Mouse (Mus musculus): ENCODE data around the gene Amer2. TPM values are rescaled to one million over a fixed set of nuclear protein-coding genes. Genes with fewer than 3 reads are reported as not detected.

The Amer2 gene
- polyA plus RNA-seq, 1 experiment from 2014 or later = 1.7 TPM

- H3K9me3 ChIP-seq = no peaks in the 10 kb centered on the region
- H3K27me3 ChIP-seq (ENCODE audit: insufficient read depth, poor library complexity, severe bottlenecking) = peaks cover 65% of the 10 kb centered on the region
- DNase-seq (ENCODE audit: low spot score) = no peak
- WGBS = under 1% methylated on average over 76 of the region's 77 CpGs
- H3K27ac ChIP-seq = peak overlapping the region; percentile 82
- H3K4me3 ChIP-seq = peak overlapping the region; percentile 69
- H3K36me3 ChIP-seq = no peaks in the 10 kb centered on the region
- H3K4me1 ChIP-seq = peaks cover 19% of the 10 kb centered on the region
Measured at GRCm38 (mm10) chr14:60378566-60379322, 5.7 kb downstream of the Amer2 start.

- H3K36me3 ChIP-seq = no peaks in the 10 kb centered on the region
- H3K27me3 ChIP-seq (ENCODE audit: insufficient read depth, poor library complexity, severe bottlenecking) = peaks cover 59% of the 10 kb centered on the region
- no peaks in the 10 kb centered on the region for H3K9me3 ChIP-seq
- no peak overlapping the region for H3K27ac ChIP-seq
- no peak for DNase-seq (ENCODE audit: low spot score)
- peak overlapping the region; percentile 69 for H3K4me3 ChIP-seq
- 46% methylated on average over 20 of the region's 20 CpGs for WGBS
- H3K4me1 ChIP-seq = peaks cover 19% of the 10 kb centered on the region
Measured at GRCm38 (mm10) chr14:60379323-60379957, 6.4 kb downstream of the Amer2 start.

GRCm38 (mm10) chr14:60379958-60380330 lies 6.9 kb downstream of the Amer2 start:
- Histone ChIP-seq H3K27me3 (ENCODE audit: insufficient read depth, poor library complexity, severe bottlenecking) (peaks cover 55% of the 10 kb centered on the region), H3K4me3 (no peak overlapping the region), H3K9me3 (no peaks in the 10 kb centered on the region), H3K27ac (no peak overlapping the region), H3K36me3 (no peaks in the 10 kb centered on the region), H3K4me1 (peaks cover 19% of the 10 kb centered on the region)
- 85% methylated on average over 8 of the region's 8 CpGs for WGBS
- DNase-seq (ENCODE audit: low spot score) = no peak

GRCm38 (mm10) chr14:60381671-60382070 lies 8.6 kb downstream of the Amer2 start:
- Histone ChIP-seq H3K27me3 (ENCODE audit: insufficient read depth, poor library complexity, severe bottlenecking) (peaks cover 40% of the 10 kb centered on the region), H3K4me3 (no peak overlapping the region), H3K27ac (no peak overlapping the region), H3K4me1 (peaks cover 19% of the 10 kb centered on the region), H3K36me3 (no peaks in the 10 kb centered on the region), H3K9me3 (no peaks in the 10 kb centered on the region)
- DNase-seq (ENCODE audit: low spot score) = no peak
- 75% methylated on average over 4 of the region's 4 CpGs for WGBS

GRCm38 (mm10) chr14:60383816-60384215 lies 10.8 kb downstream of the Amer2 start:
- Histone ChIP-seq H3K27ac (no peak overlapping the region), H3K36me3 (no peaks in the 10 kb centered on the region), H3K9me3 (no peaks in the 10 kb centered on the region), H3K4me3 (no peak overlapping the region), H3K4me1 (peaks cover 5% of the 10 kb centered on the region), H3K27me3 (ENCODE audit: insufficient read depth, poor library complexity, severe bottlenecking) (peaks cover 19% of the 10 kb centered on the region)
- WGBS = 84% methylated on average over 7 of the region's 7 CpGs
- DNase-seq (ENCODE audit: low spot score) = no peak

- Histone ChIP-seq H3K9me3 (no peaks in the 10 kb centered on the region), H3K4me1 (peaks cover 1% of the 10 kb centered on the region; the same call in 1 of the 2 replicates), H3K36me3 (no peaks in the 10 kb centered on the region), H3K4me3 (no peak overlapping the region), H3K27me3 (ENCODE audit: insufficient read depth, poor library complexity, severe bottlenecking) (peaks cover 14% of the 10 kb centered on the region), H3K27ac (no peak overlapping the region)
- no peak for DNase-seq (ENCODE audit: low spot score)
- WGBS = 86% methylated on average over 7 of the region's 7 CpGs
Measured at GRCm38 (mm10) chr14:60384269-60384668, 11.2 kb downstream of the Amer2 start.

GRCm38 (mm10) chr14:60385079-60385643 lies 12.1 kb downstream of the Amer2 start:
- Histone ChIP-seq H3K36me3 (no peaks in the 10 kb centered on the region), H3K27ac (no peak overlapping the region), H3K4me3 (no peak overlapping the region), H3K27me3 (ENCODE audit: insufficient read depth, poor library complexity, severe bottlenecking) (peaks cover 6% of the 10 kb centered on the region), H3K9me3 (no peaks in the 10 kb centered on the region), H3K4me1 (no peaks in the 10 kb centered on the region)
- DNase-seq (ENCODE audit: low spot score) = no peak
- 48% methylated on average over 6 of the region's 6 CpGs for WGBS

GRCm38 (mm10) chr14:60386591-60387501 lies 13.8 kb downstream of the Amer2 start:
- Histone ChIP-seq H3K36me3 (no peaks in the 10 kb centered on the region), H3K9me3 (no peaks in the 10 kb centered on the region)
- WGBS = 77% methylated on average over 6 of the region's 6 CpGs

GRCm38 (mm10) chr14:60388332-60388731 lies 15.3 kb downstream of the Amer2 start:
- H3K27ac ChIP-seq = no peak overlapping the region
- WGBS = 79% methylated on average over 2 of the region's 2 CpGs
- no peaks in the 10 kb centered on the region for H3K36me3 ChIP-seq
- no peak overlapping the region for H3K4me3 ChIP-seq
- no peaks in the 10 kb centered on the region; the same call in 1 of the 2 replicates for H3K27me3 ChIP-seq (ENCODE audit: insufficient read depth, poor library complexity, severe bottlenecking)
- no peak for DNase-seq (ENCODE audit: low spot score)
- no peaks in the 10 kb centered on the region for H3K9me3 ChIP-seq
- H3K4me1 ChIP-seq = peaks cover 8% of the 10 kb centered on the region

More at GRCm38 (mm10) chr14:60386591-60387501, 13.8 kb downstream of the Amer2 start:
- Histone ChIP-seq H3K4me1 (0 out of 2 replicates have a peak, but pooled peaks cover under 1% of the 10 kb centered on the region), H3K4me3 (no peak overlapping the region), H3K27me3 (ENCODE audit: insufficient read depth, poor library complexity, severe bottlenecking) (no peaks in the 10 kb centered on the region; the same call in 1 of the 2 replicates), H3K27ac (no peak overlapping the region)
- DNase-seq (ENCODE audit: low spot score) = no peak

- Histone ChIP-seq H3K27me3 (ENCODE audit: insufficient read depth, poor library complexity, severe bottlenecking) (no peaks in the 10 kb centered on the region), H3K9me3 (no peaks in the 10 kb centered on the region), H3K27ac (no peak overlapping the region), H3K4me1 (peaks cover 8% of the 10 kb centered on the region), H3K4me3 (no peak overlapping the region), H3K36me3 (no peaks in the 10 kb centered on the region)
- DNase-seq (ENCODE audit: low spot score) = no peak
- 58% methylated on average over 2 of the region's 2 CpGs for WGBS
Measured at GRCm38 (mm10) chr14:60392202-60392601, 19.1 kb downstream of the Amer2 start.

- H3K27me3 ChIP-seq (ENCODE audit: insufficient read depth, poor library complexity, severe bottlenecking) = no peaks in the 10 kb centered on the region
- no peaks in the 10 kb centered on the region for H3K36me3 ChIP-seq
- no peak for DNase-seq (ENCODE audit: low spot score)
- H3K4me1 ChIP-seq = peaks cover 2% of the 10 kb centered on the region
- no peak overlapping the region for H3K4me3 ChIP-seq
- no peaks in the 10 kb centered on the region for H3K9me3 ChIP-seq
- WGBS = 84% methylated on average over 4 of the region's 4 CpGs
- no peak overlapping the region for H3K27ac ChIP-seq
Measured at GRCm38 (mm10) chr14:60397321-60397720, 24.3 kb downstream of the Amer2 start.

- H3K4me3 ChIP-seq = no peak overlapping the region
- H3K27ac ChIP-seq = no peak overlapping the region
- 61% methylated on average over 7 of the region's 7 CpGs for WGBS
- no peaks in the 10 kb centered on the region for H3K27me3 ChIP-seq (ENCODE audit: insufficient read depth, poor library complexity, severe bottlenecking)
- no peak for DNase-seq (ENCODE audit: low spot score)
- H3K9me3 ChIP-seq = no peaks in the 10 kb centered on the region
- H3K36me3 ChIP-seq = no peaks in the 10 kb centered on the region
- H3K4me1 ChIP-seq = no peaks in the 10 kb centered on the region
Measured at GRCm38 (mm10) chr14:60398861-60399260, 25.8 kb downstream of the Amer2 start.

Data from heart, embryonic 10.5 days (tissue).